Comparison of ENCODE assay signal across 21 mouse cellular contexts in the genomic region with DNA sequence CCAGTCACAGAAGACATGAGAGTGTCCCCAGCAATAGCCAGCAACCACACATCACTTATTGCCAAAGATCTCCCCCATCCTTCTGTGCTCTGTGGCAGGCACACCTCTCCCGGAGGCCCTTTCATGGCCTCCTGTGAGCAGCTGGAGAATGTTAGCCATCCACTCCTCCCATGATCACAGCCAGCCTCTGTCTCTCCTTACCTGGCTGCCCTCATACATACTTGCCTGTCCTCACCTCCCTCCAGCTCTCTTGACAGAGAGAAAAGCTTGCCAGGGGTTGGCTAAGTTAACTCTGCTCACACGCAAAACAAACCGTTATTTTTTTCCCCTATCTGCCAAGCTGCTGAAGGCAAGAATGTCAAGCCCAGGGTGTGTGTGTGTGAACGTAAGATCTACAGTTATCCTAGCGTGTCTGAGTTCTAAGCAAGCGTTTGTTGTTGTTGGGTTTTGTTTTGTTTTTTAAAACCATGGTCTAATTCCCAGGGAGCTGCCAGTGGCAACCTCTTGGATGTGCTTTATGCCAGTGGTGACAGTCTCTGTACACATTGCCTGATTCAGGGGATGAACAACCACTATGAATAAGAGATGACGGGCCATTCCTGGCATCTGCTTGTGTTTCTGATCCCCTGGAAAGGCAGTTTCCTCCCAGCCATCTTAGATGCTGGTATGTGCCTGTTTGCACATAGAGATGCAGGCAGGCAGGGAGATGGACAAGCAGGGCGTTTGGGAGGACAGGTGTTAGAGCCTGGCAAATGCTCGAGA.
A peak's percentile ranks its signal among the peaks of the same experiment; 100 is the strongest.
DNase-seq lines count a peak whose midpoint lies in the region; ATAC-seq lines count a peak whose summit lies in the region.
"Had no signal": no experiment of that assay in that cellular context is flagged by ENCODE, and none has a peak within 500 bp of the region (broad histone marks: within the 10 kb centered on the region; RNA-seq: fewer than 3 reads in every experiment).

No protein-coding gene starts in this region.

- H3K27ac ChIP-seq in heart, embryonic 12.5 days (ENCODE audit: poor library complexity, severe bottlenecking) = peak overlapping the region; percentile 13; the same call in 1 of the 2 replicates
- no peak overlapping the region; the same call in 1 of the 2 replicates for H3K27ac ChIP-seq in heart, embryonic 16.5 days (ENCODE audit: low read length)
- 0 out of 2 replicates have a peak overlapping the region, but pooled peaks have one; percentile 1 for H3K27ac ChIP-seq in neural tube, embryonic 13.5 days (replicated peaks)
- peak overlapping the region; percentile 50; the same call in 1 of the 2 replicates for H3K27ac ChIP-seq in limb, embryonic 10.5 days
- H3K27ac ChIP-seq: embryonic facial prominence, embryonic 13.5 days; forebrain, embryonic 13.5 days; hindbrain, embryonic 15.5 days had no signal

- H3K9ac ChIP-seq in heart, embryonic 12.5 days = no peak overlapping the region
- H3K9ac ChIP-seq in heart, embryonic 16.5 days (ENCODE audit: low read length) = no peak overlapping the region
- H3K9ac ChIP-seq in neural tube, embryonic 13.5 days = no peak overlapping the region
- H3K9ac ChIP-seq: embryonic facial prominence, embryonic 13.5 days; forebrain, embryonic 13.5 days; forebrain, postnatal 0 days; hindbrain, embryonic 15.5 days had no signal

- intact Hi-C loops in heart, postnatal 14 days (cut with DNase I) = no loop called here
- intact Hi-C loops in heart, postnatal 10 days (cut with DNase I) = no loop called here

- no peak for DNase-seq in heart, postnatal 14 days
- no peak for DNase-seq in heart, postnatal 10 days
- DNase-seq in neural tube, embryonic 10.5 days (ENCODE audit: extremely low spot score, low spot score) = no peak
- no peak for DNase-seq in limb, embryonic 10.5 days (ENCODE audit: low spot score)
- no peak for DNase-seq in thymus, postnatal 4 days
- DNase-seq: adrenal gland, postnatal 10 days; cerebellum, adult 11-12 months; cerebellum, adult 9-10 months; cerebellum, postnatal 36 days; forebrain, postnatal 0 days; gastrocnemius, postnatal 14 days; kidney, adult 8-10 months had no signal

- H3K4me3 ChIP-seq in heart, embryonic 12.5 days = no peak overlapping the region
- no peak overlapping the region for H3K4me3 ChIP-seq in heart, embryonic 16.5 days (ENCODE audit: low read length)
- H3K4me3 ChIP-seq in neural tube, embryonic 13.5 days = no peak overlapping the region
- H3K4me3 ChIP-seq in limb, embryonic 10.5 days = no peak overlapping the region
- H3K4me3 ChIP-seq: embryonic facial prominence, embryonic 13.5 days; forebrain, embryonic 13.5 days; hindbrain, embryonic 15.5 days had no signal

- H3K27me3 ChIP-seq in heart, embryonic 12.5 days (replicated peaks) = no peaks in the 10 kb centered on the region
- H3K27me3 ChIP-seq in heart, embryonic 16.5 days (ENCODE audit: control insufficient read depth, insufficient read depth, low read length) = no peaks in the 10 kb centered on the region
- H3K27me3 ChIP-seq in neural tube, embryonic 13.5 days = no peaks in the 10 kb centered on the region
- H3K27me3 ChIP-seq in limb, embryonic 10.5 days (ENCODE audit: low read depth, poor library complexity, severe bottlenecking) = peaks cover 30% of the 10 kb centered on the region; the same call in 1 of the 2 replicates
- H3K27me3 ChIP-seq: forebrain, embryonic 13.5 days; hindbrain, embryonic 15.5 days had no signal

- no peaks in the 10 kb centered on the region for H3K9me3 ChIP-seq in heart, embryonic 12.5 days (replicated peaks)
- no peaks in the 10 kb centered on the region for H3K9me3 ChIP-seq in heart, embryonic 16.5 days (replicated peaks; ENCODE audit: control insufficient read depth, low read length)
- H3K9me3 ChIP-seq in neural tube, embryonic 13.5 days = no peaks in the 10 kb centered on the region
- H3K9me3 ChIP-seq in limb, embryonic 10.5 days (replicated peaks) = no peaks in the 10 kb centered on the region
- H3K9me3 ChIP-seq: embryonic facial prominence, embryonic 13.5 days; forebrain, embryonic 13.5 days; G1E; hindbrain, embryonic 15.5 days had no signal

- no peaks in the 10 kb centered on the region for H3K36me3 ChIP-seq in heart, embryonic 12.5 days
- H3K36me3 ChIP-seq in heart, embryonic 16.5 days (ENCODE audit: control insufficient read depth, insufficient read depth) = no peaks in the 10 kb centered on the region
- H3K36me3 ChIP-seq in neural tube, embryonic 13.5 days = no peaks in the 10 kb centered on the region
- no peaks in the 10 kb centered on the region for H3K36me3 ChIP-seq in limb, embryonic 10.5 days
- H3K36me3 ChIP-seq: embryonic facial prominence, embryonic 13.5 days; G1E; hindbrain, embryonic 15.5 days had no signal

- H3K4me1 ChIP-seq in heart, embryonic 12.5 days (replicated peaks) = peaks cover 63% of the 10 kb centered on the region
- peaks cover 33% of the 10 kb centered on the region for H3K4me1 ChIP-seq in heart, embryonic 16.5 days (ENCODE audit: control insufficient read depth, insufficient read depth, low read length)
- H3K4me1 ChIP-seq in neural tube, embryonic 13.5 days (replicated peaks) = peaks cover 50% of the 10 kb centered on the region
- H3K4me1 ChIP-seq in limb, embryonic 10.5 days = peaks cover 33% of the 10 kb centered on the region

- WGBS in heart, embryonic 12.5 days = 42% methylated on average over 9 of the region's 9 CpGs
- 46% methylated on average over 9 of the region's 9 CpGs for WGBS in heart, embryonic 16.5 days
- WGBS in neural tube, embryonic 13.5 days = 78% methylated on average over 9 of the region's 9 CpGs
- WGBS in limb, embryonic 10.5 days = 83% methylated on average over 9 of the region's 9 CpGs

- H3K4me2 ChIP-seq in heart, embryonic 12.5 days = no peak overlapping the region
- no peak overlapping the region for H3K4me2 ChIP-seq in heart, embryonic 16.5 days (ENCODE audit: low read depth, low read length)
- H3K4me2 ChIP-seq in neural tube, embryonic 13.5 days = no peak overlapping the region
- H3K4me2 ChIP-seq: embryonic facial prominence, embryonic 13.5 days; forebrain, embryonic 13.5 days; hindbrain, embryonic 15.5 days had no signal

- ATAC-seq in heart, embryonic 12.5 days (ENCODE audit: insufficient number of reproducible peaks, low FRiP score) = no peak
- peak; percentile 56; the same call in 1 of the 2 replicates for ATAC-seq in heart, embryonic 16.5 days (replicated peaks; ENCODE audit: extremely low read depth, insufficient read depth, low FRiP score)
- no peak for ATAC-seq in neural tube, embryonic 13.5 days (ENCODE audit: low read depth)
- ATAC-seq: CD4-positive, CD25-positive, alpha-beta regulatory T cell, adult 4 months; forebrain, embryonic 13.5 days; forebrain, postnatal 0 days; intestine, embryonic 16.5 days had no signal
